Mouse (Mus musculus) limb, embryonic 13.5 days (tissue): ENCODE results near the gene Utp14b. TPM values are rescaled to one million over a fixed set of nuclear protein-coding genes. Genes with fewer than 3 reads are reported as not detected.
A peak's percentile ranks its signal among the peaks of the same experiment; 100 is the strongest.

Experiments
- ATAC-seq: fragments of 200-750 bp; cut with Nextera tagmentation; 2 replicates; pipeline ENCODE4 v1.8.0; 2017; ENCODE audit warnings: low read depth, moderate number of reproducible peaks, moderate TSS enrichment; ENCODE audit not compliant: low FRiP score
- H3K27ac ChIP-seq: fragments of 300-500 bp; sonication (generic); 2 replicates; pipeline ENCODE4 v1.5.1; 2015; ENCODE audit warnings: inconsistent platforms, mild to moderate bottlenecking, moderate library complexity
- H3K27me3 ChIP-seq: fragments of 300-500 bp; sonication (generic); 2 replicates; pipeline ENCODE4 v1.6.1; 2015; ENCODE audit warnings: mild to moderate bottlenecking, inconsistent platforms
- H3K36me3 ChIP-seq: fragments of 300-500 bp; sonication (generic); 2 replicates; pipeline ENCODE4 v1.6.1; 2015; ENCODE audit warnings: inconsistent platforms, mild to moderate bottlenecking, moderate library complexity
- H3K4me1 ChIP-seq: fragments of 300-500 bp; sonication (generic); 2 replicates; pipeline ENCODE4 v1.6.1; 2015; ENCODE audit warnings: inconsistent platforms
- H3K4me2 ChIP-seq: fragments of 300-500 bp; sonication (generic); replicated peaks from 2 replicates; pipeline ENCODE4 v1.6.1; 2015; ENCODE audit warnings: inconsistent platforms, mild to moderate bottlenecking, moderate library complexity
- H3K4me3 ChIP-seq: fragments of 300-500 bp; sonication (generic); 2 replicates; pipeline ENCODE4 v1.5.1; 2015; ENCODE audit warnings: moderate library complexity, mild to moderate bottlenecking, inconsistent platforms
- H3K9ac ChIP-seq: fragments of 300-500 bp; sonication (generic); 2 replicates; pipeline ENCODE4 v1.6.1; 2015; ENCODE audit warnings: mild to moderate bottlenecking, inconsistent platforms
- H3K9me3 ChIP-seq: fragments of 300-500 bp; sonication (generic); 2 replicates; pipeline ENCODE4 v1.6.1; 2016; ENCODE audit warnings: inconsistent platforms
- WGBS: fragments of 180-500 bp; shearing (Covaris S2); methylation state at CpG from one replicate; pipeline ENCODE4 v1.1.7; 2015; 5-methylcytosine and 5-hydroxymethylcytosine counted together
- polyA plus RNA-seq: library from polyadenylated mRNA; unstranded; fragments of >200 nt; fragmentation: Nextera tagmentation; extraction: Ambion mirVana; gene quantifications from 2 replicates; pipeline ENCODE4 v1.2.1, GENCODE M21; 2015

Gene Utp14b
- 4.3 and 4.4 TPM in 2 replicates for polyA plus RNA-seq

DNA sequence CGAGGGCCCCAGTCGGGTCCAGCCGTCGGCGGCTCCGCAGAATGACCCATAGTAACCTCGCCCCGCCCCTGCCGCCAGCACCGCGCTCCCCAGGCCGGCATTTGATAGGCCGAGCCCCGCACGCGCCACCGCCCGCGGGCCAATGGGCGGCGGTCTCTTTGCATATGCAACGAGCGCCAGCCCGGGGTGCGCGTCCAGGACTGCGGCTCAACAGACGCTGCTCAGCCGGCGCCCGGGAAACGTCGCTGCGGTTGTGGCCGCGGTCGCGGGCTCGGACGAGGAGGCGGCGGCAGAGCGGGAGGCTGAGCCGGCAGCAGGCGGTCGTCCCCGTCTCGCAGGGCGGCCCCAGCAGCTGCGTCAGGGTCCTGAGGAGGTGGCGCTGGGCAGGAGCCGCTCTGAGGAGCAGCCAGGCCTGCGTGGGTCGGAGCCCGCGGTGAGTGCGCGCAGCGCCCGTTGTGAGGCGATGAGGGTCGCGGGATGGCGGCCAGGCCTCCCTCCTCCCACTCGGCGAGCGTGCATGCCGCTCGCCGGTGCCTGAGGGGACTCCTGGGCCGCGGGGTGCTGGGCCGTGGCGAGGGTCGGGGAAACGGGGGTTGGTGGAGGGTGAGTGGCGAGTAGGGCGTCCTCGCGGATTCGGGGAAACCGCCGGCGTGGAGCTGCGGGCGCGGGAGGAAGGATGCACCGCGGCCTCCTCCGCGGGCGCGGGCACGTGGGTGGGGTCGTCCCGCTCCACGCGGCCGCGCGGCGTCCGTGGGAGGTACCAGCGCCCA lies at the start of gene Utp14b, which contains the start of gene Acsl3:
Gene Utp14b (plus strand): TSS at position 368 of the 770 bp plus-strand sequence.
Gene Acsl3 (plus strand): TSS at position 155 of the 770 bp plus-strand sequence.
- H3K4me2 ChIP-seq: peak within 1 kb of the TSS; percentile 82
- H3K27ac ChIP-seq: peak within 1 kb of the TSS; percentile 96
- H3K4me1 ChIP-seq: peaks cover 48% of the 10 kb centered on the region
- no peaks in the 10 kb centered on the region for H3K36me3 ChIP-seq
- peak; percentile 99 for ATAC-seq
- H3K4me3 ChIP-seq: peak within 1 kb of the TSS; percentile 92
- no peaks in the 10 kb centered on the region for H3K9me3 ChIP-seq
- WGBS: under 1% methylated on average over 99 of the region's 104 CpGs
- no peaks in the 10 kb centered on the region for H3K27me3 ChIP-seq
- peak within 1 kb of the TSS; percentile 97 for H3K9ac ChIP-seq

DNA sequence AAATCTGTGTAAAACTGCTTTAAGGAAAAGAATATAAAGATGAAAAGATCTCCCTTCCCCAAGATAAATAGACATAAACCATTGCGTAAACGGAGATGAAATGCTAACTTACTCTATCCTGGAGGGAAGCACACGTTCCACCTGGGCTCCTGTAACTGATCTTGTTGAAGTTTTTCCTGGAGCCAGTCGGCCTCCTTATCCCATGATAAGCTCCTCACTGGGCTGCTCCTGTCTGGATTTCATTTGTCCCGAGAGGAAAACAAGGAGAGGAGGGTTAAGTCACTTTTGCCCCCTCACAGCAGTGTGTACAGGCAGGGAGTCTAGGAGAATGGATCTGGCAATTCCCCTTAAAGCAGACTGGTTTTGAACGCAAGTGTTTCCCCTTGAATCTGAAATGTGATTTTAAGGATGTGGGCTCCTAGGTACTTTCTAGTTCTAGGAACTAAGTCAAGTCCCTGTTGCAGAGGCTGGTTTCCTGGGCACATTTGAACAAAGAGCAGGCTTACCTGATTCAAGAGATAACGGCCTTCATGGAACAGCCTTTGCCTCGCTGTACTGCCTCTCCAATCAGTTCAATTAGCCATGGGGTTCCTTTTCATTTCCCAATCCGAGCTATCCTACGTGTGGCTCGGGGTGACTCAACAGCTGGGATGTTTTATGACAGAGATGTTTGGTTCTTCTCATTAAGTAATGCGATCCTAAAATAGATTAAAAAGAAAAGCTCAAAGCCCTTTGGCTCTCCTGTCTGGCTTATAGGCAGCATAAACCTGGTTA lies 48.5 kb upstream of the Utp14b start:
- Histone ChIP-seq H3K9ac (no peak overlapping the region), H3K4me3 (no peak overlapping the region), H3K27me3 (no peaks in the 10 kb centered on the region), H3K27ac (no peak overlapping the region), H3K36me3 (no peaks in the 10 kb centered on the region), H3K4me1 (peaks cover 16% of the 10 kb centered on the region), H3K9me3 (no peaks in the 10 kb centered on the region), H3K4me2 (no peak overlapping the region; the same call in 1 of the 2 replicates)
- ATAC-seq: no peak
- WGBS: 15% methylated on average over 12 of the region's 12 CpGs

DNA sequence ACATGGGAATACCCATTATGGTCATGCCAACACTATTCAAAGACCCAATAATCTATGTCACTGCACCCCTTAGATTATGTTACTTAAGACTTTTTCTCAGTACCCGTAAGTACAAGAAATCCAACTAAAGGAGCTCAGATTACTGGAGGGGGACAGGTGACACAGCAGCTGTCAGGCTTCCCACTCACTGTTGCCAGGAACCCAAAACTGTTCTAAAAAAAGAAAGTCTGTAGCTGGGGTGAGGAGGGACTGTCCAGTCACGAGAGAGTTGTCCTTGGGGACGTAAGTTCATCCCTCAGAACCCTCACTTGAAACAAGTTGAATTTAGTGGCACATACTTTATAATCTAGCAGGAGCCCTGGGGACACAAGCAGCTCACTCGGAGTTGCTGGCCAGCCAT lies 46.8 kb upstream of the Utp14b start:
- no peak overlapping the region for H3K9ac ChIP-seq
- peaks cover 16% of the 10 kb centered on the region for H3K4me1 ChIP-seq
- no peaks in the 10 kb centered on the region for H3K36me3 ChIP-seq
- H3K27me3 ChIP-seq: no peaks in the 10 kb centered on the region
- peak; percentile 71 for ATAC-seq
- no peak overlapping the region for H3K27ac ChIP-seq
- H3K4me3 ChIP-seq: no peak overlapping the region
- no peaks in the 10 kb centered on the region for H3K9me3 ChIP-seq
- WGBS: 55% methylated on average over 4 of the region's 4 CpGs
- no peak overlapping the region for H3K4me2 ChIP-seq

DNA sequence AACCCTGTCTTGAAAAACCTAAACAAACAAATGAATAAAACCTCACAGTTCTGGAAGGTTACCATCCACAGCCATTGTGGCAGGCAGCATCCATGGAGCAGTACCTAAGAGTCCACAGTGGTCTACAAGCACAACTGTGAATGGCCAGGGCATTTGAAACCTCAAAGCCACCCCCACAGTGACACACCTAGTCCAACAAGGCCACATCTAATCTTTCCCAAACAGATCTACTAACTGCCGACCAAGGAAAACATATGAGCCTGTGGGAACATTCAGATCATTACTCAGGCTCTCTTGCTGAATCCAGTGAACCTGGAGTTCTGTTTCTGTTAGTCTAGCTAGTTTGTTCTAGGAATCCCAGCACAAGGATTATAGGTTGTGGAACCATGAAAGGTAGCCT lies 44.9 kb upstream of the Utp14b start:
- Histone ChIP-seq H3K4me3 (no peak overlapping the region), H3K27me3 (no peaks in the 10 kb centered on the region), H3K4me1 (peaks cover 16% of the 10 kb centered on the region), H3K9me3 (no peaks in the 10 kb centered on the region), H3K36me3 (no peaks in the 10 kb centered on the region), H3K4me2 (no peak overlapping the region), H3K9ac (no peak overlapping the region), H3K27ac (no peak overlapping the region)
- ATAC-seq: no peak
- 60% methylated on average over 1 of the region's 1 CpGs for WGBS

DNA sequence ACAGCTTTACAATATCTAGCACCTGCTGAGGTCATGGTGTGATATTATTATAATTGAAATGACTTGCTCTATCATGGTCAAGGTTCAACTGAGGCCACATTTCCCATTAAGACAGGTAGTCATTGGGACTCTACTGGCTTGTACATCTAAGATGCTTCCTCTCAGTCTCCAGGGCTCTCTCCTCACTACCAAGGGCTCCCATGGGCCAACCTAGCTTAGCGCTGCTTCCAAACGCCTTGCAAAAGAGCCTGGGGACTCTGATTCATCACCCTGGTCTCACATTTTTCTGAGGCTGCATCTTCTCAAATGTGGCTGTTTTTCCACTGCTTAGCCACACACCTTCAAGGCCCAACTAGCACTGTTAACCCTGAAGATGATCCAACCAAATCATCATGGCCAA lies 33.5 kb upstream of the Utp14b start:
- no peak overlapping the region for H3K4me2 ChIP-seq
- no peak overlapping the region for H3K27ac ChIP-seq
- no peaks in the 10 kb centered on the region for H3K4me1 ChIP-seq
- no peaks in the 10 kb centered on the region for H3K27me3 ChIP-seq
- H3K36me3 ChIP-seq: no peaks in the 10 kb centered on the region
- no peak for ATAC-seq
- WGBS: 95% methylated on average over 2 of the region's 2 CpGs
- H3K4me3 ChIP-seq: no peak overlapping the region
- no peak overlapping the region for H3K9ac ChIP-seq
- no peaks in the 10 kb centered on the region for H3K9me3 ChIP-seq

DNA sequence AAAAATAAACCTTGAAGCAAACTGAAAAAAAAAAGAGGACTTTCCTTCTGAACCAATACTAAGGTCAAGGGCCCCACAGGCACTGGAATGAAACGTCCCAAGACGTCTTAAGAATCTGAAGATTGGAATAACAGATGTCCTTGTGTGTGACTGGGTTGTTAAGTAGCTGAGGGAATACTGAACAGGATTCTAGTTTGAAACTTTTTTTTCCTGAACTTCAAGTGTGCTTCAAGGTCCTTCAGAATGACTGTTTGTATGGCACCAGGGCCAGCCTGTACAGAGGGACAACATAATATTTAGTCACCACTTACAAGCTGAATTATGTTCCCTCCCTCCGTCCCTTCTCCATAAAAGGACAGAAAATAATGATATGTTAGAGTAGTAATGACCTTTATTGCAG lies 23.4 kb upstream of the Utp14b start:
- no peaks in the 10 kb centered on the region for H3K36me3 ChIP-seq
- no peak overlapping the region for H3K27ac ChIP-seq
- ATAC-seq: no peak
- no peak overlapping the region for H3K9ac ChIP-seq
- H3K4me3 ChIP-seq: no peak overlapping the region
- H3K9me3 ChIP-seq: no peaks in the 10 kb centered on the region
- 60% methylated on average over 3 of the region's 3 CpGs for WGBS
- H3K27me3 ChIP-seq: no peaks in the 10 kb centered on the region
- no peak overlapping the region for H3K4me2 ChIP-seq
- no peaks in the 10 kb centered on the region for H3K4me1 ChIP-seq

DNA sequence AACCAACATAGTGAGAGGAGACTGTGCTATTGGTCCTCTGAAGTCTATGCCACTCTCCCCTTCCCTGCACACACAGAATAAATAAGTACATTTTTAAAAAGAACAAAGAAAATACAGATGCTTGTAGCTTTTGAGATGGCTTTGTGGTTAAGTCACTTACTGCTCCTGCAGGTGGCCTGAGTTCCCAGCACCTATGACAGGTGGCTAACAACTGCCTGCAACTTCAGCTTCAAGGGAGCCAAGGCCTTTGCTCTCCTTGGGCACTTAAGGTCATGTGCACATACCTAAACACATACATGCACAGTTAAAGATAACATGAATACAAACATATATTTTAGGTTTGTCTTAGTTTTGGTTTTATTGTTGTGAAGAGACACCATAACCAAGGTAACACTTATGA lies 17.0 kb upstream of the Utp14b start:
- H3K9me3 ChIP-seq: 0 out of 2 replicates have a peak, but pooled peaks cover 3% of the 10 kb centered on the region
- no peak overlapping the region for H3K27ac ChIP-seq
- H3K4me2 ChIP-seq: no peak overlapping the region
- H3K36me3 ChIP-seq: no peaks in the 10 kb centered on the region
- ATAC-seq: no peak
- H3K27me3 ChIP-seq: no peaks in the 10 kb centered on the region
- H3K4me1 ChIP-seq: no peaks in the 10 kb centered on the region
- no peak overlapping the region for H3K4me3 ChIP-seq
- H3K9ac ChIP-seq: no peak overlapping the region

DNA sequence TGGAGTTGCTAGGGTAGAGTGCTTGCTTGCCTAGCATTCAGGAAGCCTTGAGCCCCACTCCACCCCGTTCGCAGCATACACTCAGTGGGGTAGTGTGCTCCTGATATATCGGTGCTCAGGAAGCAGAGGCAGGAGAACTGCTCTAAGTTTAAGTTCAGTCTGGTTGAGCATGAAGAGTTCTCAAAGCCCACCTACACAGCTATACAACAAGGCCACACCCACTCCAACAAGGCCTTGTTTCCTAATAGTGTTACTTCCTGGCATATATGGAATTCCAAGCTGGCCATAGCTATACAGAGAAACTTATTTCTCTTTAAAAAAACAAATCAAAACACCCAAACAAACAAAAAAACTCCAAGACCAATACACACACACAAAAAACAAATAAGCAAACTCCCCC lies 16.0 kb upstream of the Utp14b start:
- Histone ChIP-seq H3K27ac (no peak overlapping the region), H3K9me3 (0 out of 2 replicates have a peak, but pooled peaks cover 3% of the 10 kb centered on the region), H3K4me3 (no peak overlapping the region), H3K4me1 (no peaks in the 10 kb centered on the region), H3K27me3 (no peaks in the 10 kb centered on the region), H3K4me2 (no peak overlapping the region), H3K9ac (no peak overlapping the region), H3K36me3 (no peaks in the 10 kb centered on the region)
- 95% methylated on average over 3 of the region's 3 CpGs for WGBS
- no peak for ATAC-seq

DNA sequence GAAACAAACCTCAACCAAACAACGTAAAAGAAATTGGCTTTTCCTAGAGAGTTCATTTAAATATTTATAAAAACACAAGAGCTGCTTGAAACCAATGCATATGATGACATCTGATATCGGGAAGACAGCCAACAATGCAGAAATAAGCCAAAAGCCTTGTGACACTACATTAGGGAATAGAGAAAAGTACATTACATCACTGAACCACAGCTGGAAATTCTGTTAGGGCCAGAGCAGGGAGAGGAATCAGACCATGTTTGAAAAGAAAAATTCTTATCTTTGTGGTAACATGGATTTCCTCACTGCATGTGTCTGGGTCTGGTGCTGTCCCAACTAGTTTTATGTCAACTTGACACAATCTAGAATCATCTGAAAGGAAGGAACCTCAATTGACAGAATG lies 15.6 kb upstream of the Utp14b start:
- ATAC-seq: 0 out of 2 replicates have a peak, but pooled peaks have one; percentile 54

DNA sequence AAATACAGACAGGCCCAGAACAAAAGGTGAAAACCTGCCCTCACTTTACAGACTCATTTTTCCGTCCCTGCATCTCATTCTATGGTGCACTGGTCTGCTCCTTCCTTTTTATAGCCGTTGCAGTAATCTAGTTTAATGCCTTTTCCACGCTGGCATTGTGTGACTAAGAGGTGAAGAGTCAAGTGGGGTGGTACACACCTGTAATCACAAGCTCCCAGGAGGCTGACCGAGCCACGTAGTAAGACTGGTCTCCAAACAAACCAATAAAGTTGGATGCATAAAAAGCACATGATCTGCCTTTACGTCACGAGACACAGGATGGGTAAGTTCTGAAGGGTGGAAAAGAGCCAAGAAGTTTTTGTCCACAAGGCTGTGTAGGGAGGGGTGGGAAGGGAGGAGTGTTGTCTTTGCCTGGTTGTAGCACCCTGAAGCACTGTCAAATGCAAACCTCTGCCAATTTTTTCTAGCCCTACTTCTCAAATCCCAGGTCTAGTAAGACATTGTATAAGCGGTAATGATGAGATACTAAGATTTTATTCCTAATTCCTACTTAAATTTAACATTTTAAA lies 10.4 kb upstream of the Utp14b start:
- H3K4me1 ChIP-seq: peaks cover 16% of the 10 kb centered on the region
- H3K36me3 ChIP-seq: no peaks in the 10 kb centered on the region
- WGBS: 27% methylated on average over 8 of the region's 8 CpGs
- H3K27me3 ChIP-seq: no peaks in the 10 kb centered on the region
- H3K9me3 ChIP-seq: 0 out of 2 replicates have a peak, but pooled peaks cover 3% of the 10 kb centered on the region
- H3K27ac ChIP-seq: no peak overlapping the region
- no peak for ATAC-seq
- H3K4me3 ChIP-seq: no peak overlapping the region
- H3K4me2 ChIP-seq: no peak overlapping the region
- H3K9ac ChIP-seq: no peak overlapping the region

More for the DNA sequence above, 15.6 kb upstream of the Utp14b start:
- H3K4me2 ChIP-seq: no peak overlapping the region
- H3K27me3 ChIP-seq: no peaks in the 10 kb centered on the region
- H3K9ac ChIP-seq: no peak overlapping the region
- 79% methylated on average over 2 of the region's 2 CpGs for WGBS
- 0 out of 2 replicates have a peak, but pooled peaks cover 3% of the 10 kb centered on the region for H3K9me3 ChIP-seq
- peaks cover under 1% of the 10 kb centered on the region; the same call in 1 of the 2 replicates for H3K4me1 ChIP-seq
- no peak overlapping the region for H3K4me3 ChIP-seq
- H3K36me3 ChIP-seq: no peaks in the 10 kb centered on the region
- no peak overlapping the region for H3K27ac ChIP-seq

DNA sequence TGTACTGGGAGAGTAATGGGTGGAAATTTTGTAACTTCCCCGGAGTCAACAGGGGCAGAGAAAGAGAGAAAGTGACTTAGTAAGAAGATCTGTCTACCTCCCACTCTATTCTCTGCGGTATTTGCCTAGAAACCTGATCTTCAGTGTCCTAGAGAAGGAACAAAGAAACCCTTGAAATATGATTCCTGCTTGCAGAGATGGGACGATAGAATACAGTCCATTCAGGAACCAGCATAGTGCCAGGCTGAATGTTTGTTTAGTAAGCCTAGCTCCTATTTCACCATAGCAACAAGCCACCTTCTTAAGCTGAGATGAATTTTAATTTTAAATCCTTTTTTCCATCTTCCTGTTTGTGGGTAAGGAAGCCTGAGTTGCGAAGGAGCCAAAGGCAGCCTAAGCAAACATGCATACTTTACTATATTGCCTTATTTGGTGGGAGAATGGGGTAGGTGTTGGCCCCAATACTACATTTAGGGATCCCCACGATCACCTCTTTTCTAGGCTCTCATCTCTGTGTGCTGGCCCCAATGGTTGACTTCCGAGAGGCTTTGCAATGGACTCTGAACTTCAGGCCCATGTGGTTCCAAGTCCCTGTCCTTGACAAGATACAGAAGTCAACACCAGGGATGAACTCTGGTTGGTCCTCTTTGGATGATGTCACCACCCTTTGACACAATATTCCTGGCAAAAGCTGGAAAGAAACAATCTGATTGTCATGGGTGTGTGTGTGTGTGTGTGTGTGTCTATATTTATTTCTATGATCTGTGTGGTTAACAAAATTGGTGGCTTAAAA lies 8.4 kb upstream of the Utp14b start:
- H3K27ac ChIP-seq: no peak overlapping the region
- 45% methylated on average over 6 of the region's 6 CpGs for WGBS
- no peak for ATAC-seq
- H3K9ac ChIP-seq: no peak overlapping the region
- no peak overlapping the region for H3K4me3 ChIP-seq
- no peaks in the 10 kb centered on the region for H3K9me3 ChIP-seq
- H3K27me3 ChIP-seq: no peaks in the 10 kb centered on the region
- H3K4me2 ChIP-seq: no peak overlapping the region
- H3K4me1 ChIP-seq: peaks cover 16% of the 10 kb centered on the region
- no peaks in the 10 kb centered on the region for H3K36me3 ChIP-seq
